ENCODE assay signal across 22 mouse cellular contexts in genomic region chr15:95296561-95296960, GRCm38 (mm10).
DNase-seq lines count a peak whose midpoint lies in the region; ATAC-seq lines count a peak whose summit lies in the region.
"Had no signal": no experiment of that assay in that cellular context is flagged by ENCODE, and none has a peak within 500 bp of the region (broad histone marks: within the 10 kb centered on the region; RNA-seq: fewer than 3 reads in every experiment).

No protein-coding gene starts in this region.

- H3K9ac ChIP-seq in forebrain, embryonic 15.5 days (replicated peaks), result no peak overlapping the region
- no peak overlapping the region for H3K9ac ChIP-seq in forebrain, embryonic 16.5 days (replicated peaks; ENCODE audit: low read depth, low read length)
- no peak overlapping the region for H3K9ac ChIP-seq in heart, embryonic 12.5 days
- H3K9ac ChIP-seq: forebrain, embryonic 13.5 days; hindbrain, embryonic 13.5 days had no signal

- WGBS in forebrain, embryonic 15.5 days, result 83% methylated on average over 10 of the region's 10 CpGs
- WGBS in forebrain, embryonic 16.5 days, result 83% methylated on average over 10 of the region's 10 CpGs
- WGBS in heart, embryonic 12.5 days, result 81% methylated on average over 10 of the region's 10 CpGs

- H3K4me3 ChIP-seq in forebrain, embryonic 15.5 days, result no peak overlapping the region
- no peak overlapping the region for H3K4me3 ChIP-seq in forebrain, embryonic 16.5 days (replicated peaks; ENCODE audit: low read length)
- H3K4me3 ChIP-seq in heart, embryonic 12.5 days, result no peak overlapping the region
- H3K4me3 ChIP-seq: forebrain, embryonic 10.5 days; forebrain, embryonic 13.5 days; hindbrain, embryonic 10.5 days; hindbrain, embryonic 13.5 days had no signal

- no peak for ATAC-seq in forebrain, embryonic 15.5 days (replicated peaks)
- no peak for ATAC-seq in forebrain, embryonic 16.5 days
- ATAC-seq in heart, embryonic 12.5 days (ENCODE audit: insufficient number of reproducible peaks, low FRiP score), result no peak
- ATAC-seq: activated CD4-positive, CD25-positive, alpha-beta regulatory T cell, adult 4 months; forebrain, embryonic 13.5 days; hindbrain, embryonic 16.5 days; intestine, embryonic 16.5 days had no signal

- peaks cover 6% of the 10 kb centered on the region; the same call in 1 of the 2 replicates for H3K36me3 ChIP-seq in forebrain, embryonic 15.5 days
- H3K36me3 ChIP-seq in forebrain, embryonic 16.5 days (ENCODE audit: control insufficient read depth, insufficient read depth), result peaks cover 9% of the 10 kb centered on the region
- H3K36me3 ChIP-seq in heart, embryonic 12.5 days, result no peaks in the 10 kb centered on the region
- H3K36me3 ChIP-seq: forebrain, embryonic 10.5 days had no signal

- H3K27me3 ChIP-seq in forebrain, embryonic 15.5 days, result no peaks in the 10 kb centered on the region
- H3K27me3 ChIP-seq in forebrain, embryonic 16.5 days (replicated peaks; ENCODE audit: control insufficient read depth, insufficient read depth, low read length), result no peaks in the 10 kb centered on the region
- H3K27me3 ChIP-seq in heart, embryonic 12.5 days (replicated peaks), result no peaks in the 10 kb centered on the region
- H3K27me3 ChIP-seq: forebrain, embryonic 13.5 days; hindbrain, embryonic 13.5 days had no signal

- intact Hi-C loops in heart, postnatal 10 days (cut with DNase I), result no loop called here

- H3K4me2 ChIP-seq in forebrain, embryonic 15.5 days (replicated peaks), result no peak overlapping the region
- H3K4me2 ChIP-seq in forebrain, embryonic 16.5 days (ENCODE audit: low read length), result no peak overlapping the region
- H3K4me2 ChIP-seq in heart, embryonic 12.5 days, result no peak overlapping the region
- H3K4me2 ChIP-seq: forebrain, embryonic 13.5 days; hindbrain, embryonic 13.5 days had no signal

- H3K4me1 ChIP-seq in forebrain, embryonic 15.5 days, result no peaks in the 10 kb centered on the region
- peaks cover 2% of the 10 kb centered on the region; the same call in 1 of the 2 replicates for H3K4me1 ChIP-seq in forebrain, embryonic 16.5 days (replicated peaks; ENCODE audit: control insufficient read depth, insufficient read depth, low read length)
- no peaks in the 10 kb centered on the region for H3K4me1 ChIP-seq in heart, embryonic 12.5 days (replicated peaks)
- H3K4me1 ChIP-seq: forebrain, embryonic 10.5 days; hindbrain, embryonic 10.5 days had no signal

- peak; percentile 22 to 54 for DNase-seq in heart, adult 18-20 months
- DNase-seq in heart, adult 9 months (ENCODE audit: low spot score in 2 of 2), result peak; percentile 19 to 47
- no peak for DNase-seq in heart, postnatal 4 days
- peak; percentile 9 to 14 for DNase-seq in heart, postnatal 10 days
- no peak for DNase-seq in frontal cortex, postnatal 36 days (ENCODE audit: low spot score in 2 of 2)
- DNase-seq: adrenal gland, adult 8-10 months; adrenal gland, postnatal 25 days; cerebellum, adult 11-12 months; cerebellum, adult 9-10 months; cerebellum, postnatal 14 days; gastrocnemius, postnatal 10 days; kidney, adult 2 months had no signal

- no peaks in the 10 kb centered on the region for H3K9me3 ChIP-seq in forebrain, embryonic 15.5 days
- no peaks in the 10 kb centered on the region for H3K9me3 ChIP-seq in forebrain, embryonic 16.5 days (ENCODE audit: control insufficient read depth, low read length)
- no peaks in the 10 kb centered on the region for H3K9me3 ChIP-seq in heart, embryonic 12.5 days (replicated peaks)
- H3K9me3 ChIP-seq: forebrain, embryonic 10.5 days; forebrain, embryonic 13.5 days; hindbrain, embryonic 10.5 days; hindbrain, embryonic 13.5 days had no signal

- peak overlapping the region; percentile 5; the same call in 1 of the 2 replicates for H3K27ac ChIP-seq in forebrain, embryonic 15.5 days (replicated peaks)
- H3K27ac ChIP-seq in forebrain, embryonic 16.5 days (ENCODE audit: low read length), result no peak overlapping the region
- no peak overlapping the region for H3K27ac ChIP-seq in heart, embryonic 12.5 days (ENCODE audit: poor library complexity, severe bottlenecking)
- H3K27ac ChIP-seq: forebrain, embryonic 10.5 days; forebrain, embryonic 13.5 days; hindbrain, embryonic 10.5 days had no signal

Comparison
In these comparisons a context has a peak if more than half of its experiments do, and no peak if none do; other contexts are left out.
1. DNase-seq: peak in heart, adult 18-20 months (2 of 2), heart, adult 9 months (2 of 2) and heart, postnatal 10 days (2 of 2); none in heart, postnatal 4 days (single experiment) and frontal cortex, postnatal 36 days (0 of 2).